ENCODE assay signal across 10 mouse cellular contexts in genomic region chr7:144628334-144628915, GRCm38 (mm10). TPM values are rescaled to one million over a fixed set of nuclear protein-coding genes. Genes with fewer than 3 reads are reported as not detected.
DNase-seq lines count a peak whose midpoint lies in the region; ATAC-seq lines count a peak whose summit lies in the region.
"Had no signal": no experiment of that assay in that cellular context is flagged by ENCODE, and none has a peak within 500 bp of the region (broad histone marks: within the 10 kb centered on the region; RNA-seq: fewer than 3 reads in every experiment).

No protein-coding gene starts in this region.

- peaks cover 20% of the 10 kb centered on the region for H3K4me1 ChIP-seq in lung, embryonic 16.5 days (replicated peaks; ENCODE audit: control insufficient read depth, insufficient read depth, low read length)
- H3K4me1 ChIP-seq in hindbrain, embryonic 12.5 days: peaks cover 31% of the 10 kb centered on the region
- H3K4me1 ChIP-seq in neural tube, embryonic 13.5 days (replicated peaks): peaks cover 32% of the 10 kb centered on the region

- H3K9me3 ChIP-seq in lung, embryonic 16.5 days (ENCODE audit: control insufficient read depth, low read length): no peaks in the 10 kb centered on the region
- no peaks in the 10 kb centered on the region for H3K9me3 ChIP-seq in hindbrain, embryonic 12.5 days (replicated peaks)
- no peaks in the 10 kb centered on the region for H3K9me3 ChIP-seq in neural tube, embryonic 13.5 days
- H3K9me3 ChIP-seq: G1E had no signal

- no peak for DNase-seq in lung, postnatal 25 days (ENCODE audit: low spot score)
- DNase-seq in embryo, embryonic 11 days: peak; percentile 80
- no peak for DNase-seq in kidney, postnatal 14 days
- no peak for DNase-seq in spleen, adult 18-20 months
- no peak for DNase-seq in ovary, postnatal 14 days (ENCODE audit: low spot score)

- peak; percentile 61 for ATAC-seq in lung, embryonic 16.5 days (ENCODE audit: low read depth)
- ATAC-seq in hindbrain, embryonic 12.5 days (ENCODE audit: low FRiP score): peak; percentile 90
- peak; percentile 85 for ATAC-seq in neural tube, embryonic 13.5 days (ENCODE audit: low read depth)

- no peak overlapping the region for H3K4me3 ChIP-seq in lung, embryonic 16.5 days (ENCODE audit: low read length)
- no peak overlapping the region for H3K4me3 ChIP-seq in hindbrain, embryonic 12.5 days
- H3K4me3 ChIP-seq in neural tube, embryonic 13.5 days: no peak overlapping the region

- 16% methylated on average over 3 of the region's 3 CpGs for WGBS in lung, embryonic 16.5 days
- 16% methylated on average over 3 of the region's 3 CpGs for WGBS in hindbrain, embryonic 12.5 days
- 3% methylated on average over 3 of the region's 3 CpGs for WGBS in neural tube, embryonic 13.5 days

- H3K27ac ChIP-seq in lung, embryonic 16.5 days (ENCODE audit: low read length): 0 out of 2 replicates have a peak overlapping the region, but pooled peaks have one; percentile 10
- H3K27ac ChIP-seq in hindbrain, embryonic 12.5 days: peak overlapping the region; percentile 77
- peak overlapping the region; percentile 73 for H3K27ac ChIP-seq in neural tube, embryonic 13.5 days (replicated peaks)

- H3K27me3 ChIP-seq in lung, embryonic 16.5 days (ENCODE audit: control insufficient read depth, insufficient read depth, low read depth, low read length): no peaks in the 10 kb centered on the region
- peaks cover 31% of the 10 kb centered on the region for H3K27me3 ChIP-seq in hindbrain, embryonic 12.5 days
- peaks cover 13% of the 10 kb centered on the region for H3K27me3 ChIP-seq in neural tube, embryonic 13.5 days

- no peak overlapping the region for H3K9ac ChIP-seq in lung, embryonic 16.5 days (ENCODE audit: low read length)
- no peak overlapping the region for H3K9ac ChIP-seq in hindbrain, embryonic 12.5 days
- no peak overlapping the region for H3K9ac ChIP-seq in neural tube, embryonic 13.5 days

- H3K36me3 ChIP-seq in lung, embryonic 16.5 days (ENCODE audit: control insufficient read depth, insufficient read depth, low read length): no peaks in the 10 kb centered on the region; the same call in 1 of the 2 replicates
- no peaks in the 10 kb centered on the region for H3K36me3 ChIP-seq in hindbrain, embryonic 12.5 days
- no peaks in the 10 kb centered on the region for H3K36me3 ChIP-seq in neural tube, embryonic 13.5 days

- no peak overlapping the region for H3K4me2 ChIP-seq in lung, embryonic 16.5 days (ENCODE audit: low read depth, low read length)
- no peak overlapping the region for H3K4me2 ChIP-seq in hindbrain, embryonic 12.5 days (replicated peaks)
- no peak overlapping the region for H3K4me2 ChIP-seq in neural tube, embryonic 13.5 days
- H3K4me2 ChIP-seq: liver, embryonic 11.5 days had no signal

RNA-seq across cellular contexts. Expression of gene Fadd, which starts 46.2 kb away (rescaled TPM):
- 11.5 and 12.7 TPM in 2 replicates for polyA plus RNA-seq in lung, embryonic 16.5 days (2015; fragmentation: Nextera tagmentation; extraction: Ambion mirVana)
- polyA plus RNA-seq in hindbrain, embryonic 12.5 days (2016; fragmentation: Nextera tagmentation; extraction: Ambion mirVana): 7.4 and 7.7 TPM in 2 replicates
- 6.0 and 6.1 TPM in 2 replicates for polyA plus RNA-seq in neural tube, embryonic 13.5 days (2015; fragmentation: Nextera tagmentation; extraction: Ambion mirVana)

Comparison
In these comparisons a context has a peak if more than half of its experiments do, and no peak if none do; other contexts are left out.
1. H3K27ac ChIP-seq: peak in every context shown above with its lines; median percentile 77 in hindbrain, embryonic 12.5 days; 73 in neural tube, embryonic 13.5 days; 10 in lung, embryonic 16.5 days.